ENCODE assay signal across 9 mouse cellular contexts in the genomic region with DNA sequence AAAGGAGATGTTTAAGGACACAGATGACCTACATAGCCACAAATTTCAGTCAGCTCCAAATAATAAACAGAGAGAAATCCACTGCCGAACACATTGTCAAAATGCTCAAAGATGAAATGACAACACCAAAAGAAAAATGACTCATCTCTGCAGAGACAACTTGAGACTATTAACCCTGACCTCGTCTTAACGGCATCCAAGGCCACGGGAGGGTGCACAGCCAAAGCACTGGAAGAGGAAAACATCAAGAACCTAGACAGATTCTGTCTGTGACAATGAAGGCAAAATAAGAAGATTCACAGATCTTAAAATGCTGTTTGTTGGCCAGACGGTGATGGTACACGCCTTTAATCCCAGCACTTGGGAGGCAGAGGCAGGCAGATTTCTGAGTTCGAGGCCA.
"Had no signal": no experiment of that assay in that cellular context is flagged by ENCODE, and none has a peak within 500 bp of the region (broad histone marks: within the 10 kb centered on the region; RNA-seq: fewer than 3 reads in every experiment).

No protein-coding gene starts in this region.

- DNase-seq: lung, adult 18-20 months; lung, embryonic 14.5 days; lung, postnatal 10 days; right cerebral cortex, postnatal 14 days; thymus, adult 2 months; thymus, postnatal 14 days; thymus, postnatal 36 days had no signal

- ATAC-seq: midbrain, embryonic 13.5 days; midbrain, embryonic 15.5 days had no signal
